Mouse (Mus musculus) CH12.LX (cell line): Measurements from ENCODE around the gene Galp. TPM values are rescaled to one million over a fixed set of nuclear protein-coding genes. Genes with fewer than 3 reads are reported as not detected.

ENCODE experiments used
- DNase-seq: peaks from one replicate; pipeline ENCODE4 v3.0.0-alpha.2; 2013; ENCODE audit errors: extremely low read depth
- H3K27ac ChIP-seq: 2 replicates; pipeline ENCODE4 v1.5.1; 2012; ENCODE audit warnings: low read depth, mild to moderate bottlenecking, control low read depth, moderate library complexity; ENCODE audit not compliant: insufficient read depth
- H3K27me3 ChIP-seq: replicated peaks from 2 replicates; pipeline ENCODE3; 2012; ENCODE audit warnings: inconsistent platforms
- H3K36me3 ChIP-seq, 2 experiments: replicated peaks in 1 of 2; 2 replicates each; pipeline versions ENCODE3 to v1.6.1; 2012; ENCODE audit warnings: inconsistent platforms in 1 of 2, low read length in 1 of 2, mild to moderate bottlenecking in 1 of 2, mixed read lengths in 1 of 2, moderate library complexity in 1 of 2; ENCODE audit not compliant: control insufficient read depth in 1 of 2, insufficient read depth in 1 of 2
- H3K4me1 ChIP-seq, 2 experiments: 2 replicates each; pipeline ENCODE4 v1.6.1; 2012; ENCODE audit warnings: inconsistent platforms in 1 of 2, moderate library complexity in 1 of 2; ENCODE audit not compliant: insufficient read depth in 2 of 2, control insufficient read depth in 1 of 2
- H3K4me2 ChIP-seq: 2 replicates; pipeline ENCODE4 v1.6.1; 2012; ENCODE audit warnings: low read depth, mild to moderate bottlenecking, control low read depth; ENCODE audit not compliant: poor library complexity, insufficient read depth, severe bottlenecking
- H3K4me3 ChIP-seq, 3 experiments: fragments of 150-350 bp in 1 of 3; sonication (generic) in 1 of 3; replicated peaks in 1 of 3; 2 replicates each; pipeline versions ENCODE3 to v1.5.1; 2011 to 2012; ENCODE audit warnings: low read depth in 2 of 3, low read length in 2 of 3, mild to moderate bottlenecking in 2 of 3, moderate library complexity in 2 of 3, control low read depth in 1 of 3, improper control_type of control experiment in 1 of 3, inconsistent platforms in 1 of 3, mixed read lengths in 1 of 3; ENCODE audit not compliant: poor library complexity in 1 of 3
- H3K79me2 ChIP-seq: replicated peaks from 2 replicates; pipeline ENCODE4 v1.6.1; 2012; ENCODE audit warnings: mild to moderate bottlenecking, moderate library complexity; ENCODE audit not compliant: control insufficient read depth, poor library complexity, insufficient read depth, severe bottlenecking; ENCODE audit errors: extremely low read depth
- H3K9ac ChIP-seq: 2 replicates; pipeline ENCODE4 v1.6.1; 2012; ENCODE audit warnings: low read depth, mild to moderate bottlenecking, control low read depth, moderate library complexity; ENCODE audit not compliant: insufficient read depth
- H3K9me3 ChIP-seq: replicated peaks from 2 replicates; pipeline ENCODE3; 2012; ENCODE audit warnings: low read length, inconsistent platforms, mixed read lengths
- BHLHE40 ChIP-seq: IDR thresholded peaks from 2 replicates; pipeline ENCODE4 v1.6.1; 2011; ENCODE audit warnings: mild to moderate bottlenecking, low read depth, low read length, improper control_type of control experiment
- CHD1 ChIP-seq: IDR thresholded peaks from 2 replicates; pipeline ENCODE4 v1.6.1; 2012; ENCODE audit warnings: low read depth, low read length, improper control_type of control experiment, inconsistent platforms
- CHD2 ChIP-seq: IDR thresholded peaks from 2 replicates; pipeline ENCODE4 v1.6.1; 2011; ENCODE audit warnings: low read length, improper control_type of control experiment
- ELF1 ChIP-seq: IDR thresholded peaks from 2 replicates; pipeline ENCODE4 v1.6.1; 2014; ENCODE audit warnings: low read depth, mild to moderate bottlenecking, inconsistent platforms, low read length, improper control_type of control experiment
- ETS1 ChIP-seq: conservative IDR thresholded peaks from 2 replicates; pipeline ENCODE4 v1.6.1; 2012; ENCODE audit warnings: low read depth, mild to moderate bottlenecking, inconsistent platforms, low read length, improper control_type of control experiment, moderate library complexity
- GABPA ChIP-seq: IDR thresholded peaks from 2 replicates; pipeline ENCODE4 v1.6.1; 2012; ENCODE audit warnings: low read depth, low read length, improper control_type of control experiment, inconsistent platforms; ENCODE audit not compliant: insufficient replicate concordance
- HCFC1 ChIP-seq: IDR thresholded peaks from 2 replicates; pipeline ENCODE4 v1.6.1; 2012; ENCODE audit warnings: low read depth, mild to moderate bottlenecking, inconsistent platforms, low read length, improper control_type of control experiment
- IRF4 ChIP-seq: IDR thresholded peaks from 2 replicates; pipeline ENCODE4 v1.6.1; 2014; ENCODE audit warnings: low read depth, mild to moderate bottlenecking, inconsistent platforms, low read length, improper control_type of control experiment
- JUN ChIP-seq: IDR thresholded peaks from 2 replicates; pipeline ENCODE4 v1.6.1; 2011; ENCODE audit warnings: low read depth, mild to moderate bottlenecking, low read length, improper control_type of control experiment, moderate library complexity; ENCODE audit not compliant: insufficient read depth
- JUND ChIP-seq: conservative IDR thresholded peaks from 2 replicates; pipeline ENCODE4 v1.6.1; 2011; ENCODE audit warnings: low read depth, low read length, improper control_type of control experiment
- KAT2A ChIP-seq: IDR thresholded peaks from 2 replicates; pipeline ENCODE4 v1.6.1; 2012; ENCODE audit warnings: low read length, improper control_type of control experiment, inconsistent platforms; ENCODE audit not compliant: insufficient replicate concordance
- MAFK ChIP-seq: IDR thresholded peaks from 2 replicates; pipeline ENCODE4 v1.6.1; 2011; ENCODE audit warnings: low read length, improper control_type of control experiment; ENCODE audit not compliant: insufficient replicate concordance
- MAX ChIP-seq: IDR thresholded peaks from 2 replicates; pipeline ENCODE4 v1.6.1; 2011; ENCODE audit warnings: low read length, improper control_type of control experiment
- MAZ ChIP-seq: IDR thresholded peaks from 2 replicates; pipeline ENCODE4 v1.6.1; 2012; ENCODE audit warnings: low read depth, mild to moderate bottlenecking, inconsistent platforms, low read length, improper control_type of control experiment, moderate library complexity
- MEF2A ChIP-seq: IDR thresholded peaks from 2 replicates; pipeline ENCODE4 v1.6.1; 2014; ENCODE audit warnings: low read depth, mild to moderate bottlenecking, inconsistent platforms, low read length, improper control_type of control experiment, borderline replicate concordance
- MXI1 ChIP-seq: IDR thresholded peaks from 2 replicates; pipeline ENCODE4 v1.6.1; 2011; ENCODE audit warnings: mild to moderate bottlenecking, low read depth, low read length, improper control_type of control experiment
- NELFE ChIP-seq: IDR thresholded peaks from 2 replicates; pipeline ENCODE4 v1.6.1; 2011; ENCODE audit warnings: low read depth, low read length, improper control_type of control experiment
- NRF1 ChIP-seq: IDR thresholded peaks from 2 replicates; pipeline ENCODE4 v1.6.1; 2014; ENCODE audit warnings: low read depth, mild to moderate bottlenecking, inconsistent platforms, low read length, improper control_type of control experiment, moderate library complexity
- POLR2A ChIP-seq: IDR thresholded peaks from 2 replicates; pipeline ENCODE4 v1.6.1; 2011; ENCODE audit warnings: low read depth, mild to moderate bottlenecking, improper control_type of control experiment, low read length
- POLR2AphosphoS2 ChIP-seq: IDR thresholded peaks from 2 replicates; pipeline ENCODE4 v1.6.1; 2011; ENCODE audit warnings: low read depth, low read length, improper control_type of control experiment
- SIN3A ChIP-seq: IDR thresholded peaks from 2 replicates; pipeline ENCODE4 v1.6.1; 2012; ENCODE audit warnings: low read length, improper control_type of control experiment, inconsistent platforms
- SMC3 ChIP-seq: IDR thresholded peaks from 2 replicates; pipeline ENCODE4 v1.6.1; 2011; ENCODE audit warnings: low read depth, low read length, improper control_type of control experiment
- TCF12 ChIP-seq: IDR thresholded peaks from 2 replicates; pipeline ENCODE4 v1.6.1; 2014; ENCODE audit warnings: low read depth, mild to moderate bottlenecking, inconsistent platforms, low read length, improper control_type of control experiment
- USF2 ChIP-seq: conservative IDR thresholded peaks from 2 replicates; pipeline ENCODE4 v1.6.1; 2011; ENCODE audit warnings: low read depth, low read length, improper control_type of control experiment
- ZC3H11A ChIP-seq: IDR thresholded peaks from 2 replicates; pipeline ENCODE4 v1.6.1; 2012; ENCODE audit warnings: low read depth, mild to moderate bottlenecking, inconsistent platforms, low read length, improper control_type of control experiment
- ZKSCAN1 ChIP-seq: IDR thresholded peaks from 2 replicates; pipeline ENCODE4 v1.6.1; 2012; ENCODE audit warnings: low read depth, inconsistent platforms, low read length, improper control_type of control experiment, borderline replicate concordance
- ZMIZ1 ChIP-seq: IDR thresholded peaks from 2 replicates; pipeline ENCODE4 v1.6.1; 2012; ENCODE audit warnings: low read depth, mild to moderate bottlenecking, inconsistent platforms, low read length, improper control_type of control experiment
- ZNF384 ChIP-seq: IDR thresholded peaks from 2 replicates; pipeline ENCODE4 v1.6.1; 2012; ENCODE audit warnings: low read depth, low read length, improper control_type of control experiment, inconsistent platforms
- dilution Hi-C: fragments of 300-500 bp; cut with MboI; formaldehyde crosslinking; loops from 2 replicates; pipeline ENCODE4 v1.14.3; 2020; ENCODE audit warnings: low sequenced_read_pairs; ENCODE audit not compliant: extremely low pct_unique_long_range_greater_than_20kb, extremely low pct_ligation_motif_present
- in situ Hi-C: fragments of 300-500 bp; cut with MboI; formaldehyde crosslinking; loops from 3 replicates; pipeline ENCODE4 v1.14.3; 2019; ENCODE audit warnings: low sequenced_read_pairs, low pct_ligation_motif_present, low pct_unique_long_range_greater_than_20kb, mixed read lengths
- polyA plus RNA-seq: library from polyadenylated mRNA; unstranded; fragments of >175 nt; gene quantifications from 2 replicates; pipeline ENCODE4 v1.2.1, GENCODE M21; 2012; ENCODE audit warnings: low read depth; ENCODE audit not compliant: insufficient read length
- total RNA-seq, 2 experiments: library from RNA; depleted of rRNA; stranded (reverse); fragments of 300-350 nt in 1 of 2; fragments of >200 nt in 1 of 2; gene quantifications; 2 replicates each; pipeline ENCODE4 v1.2.3; 2012 to 2014

Galp gene
- total and polyA plus RNA-seq, 3 experiments = not detected

DNA sequence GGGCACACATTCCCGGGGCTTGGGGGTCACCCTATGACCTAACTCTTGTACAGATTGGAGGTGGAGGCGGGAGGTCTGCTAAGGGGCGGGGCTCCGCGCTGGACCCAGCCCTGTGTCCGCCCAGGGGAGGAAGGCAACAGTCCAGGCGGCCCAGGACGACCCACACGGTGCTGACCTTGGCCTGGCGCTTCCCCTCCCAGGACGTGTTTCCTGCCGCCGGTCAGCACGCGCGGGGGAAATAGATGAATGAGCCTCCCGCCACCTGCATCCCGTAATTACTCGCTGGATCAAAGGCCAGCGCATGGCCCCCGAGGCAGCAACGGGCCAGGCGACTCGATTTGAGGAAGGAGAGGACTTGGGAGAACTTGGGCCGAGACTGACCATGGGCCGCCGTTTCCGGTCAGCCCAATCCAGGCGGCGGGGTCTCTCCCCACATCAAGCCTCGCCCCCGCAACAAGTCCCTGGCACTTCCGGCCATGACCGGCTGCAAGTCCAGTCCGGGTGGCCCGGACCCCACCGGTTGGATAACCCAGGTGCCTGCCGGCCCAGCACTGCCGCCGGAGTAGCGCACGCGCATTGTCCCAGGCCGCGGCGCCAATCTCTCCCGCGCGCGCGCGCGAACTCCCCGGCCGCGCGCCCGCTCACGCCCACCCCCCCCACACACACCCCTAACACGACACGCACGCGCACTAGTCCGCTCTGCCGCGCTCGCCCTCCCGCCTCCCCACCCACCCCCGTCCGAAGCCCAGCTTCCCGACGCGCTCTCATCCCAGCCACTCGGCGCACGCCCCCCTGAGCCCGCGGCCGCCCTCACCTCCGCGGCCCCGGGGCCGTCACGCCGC is 41.6 kb upstream of the Galp start:
- Histone ChIP-seq H3K4me3 (peak overlapping the region; percentile 70 to 94 (median 91)), H3K9me3 (no peaks in the 10 kb centered on the region), H3K79me2 (peaks cover 47% of the 10 kb centered on the region), H3K27me3 (no peaks in the 10 kb centered on the region), H3K9ac (peak overlapping the region; percentile 81), H3K36me3 (peaks cover 0 to 12% of the 10 kb centered on the region in 2 experiments), H3K27ac (peak overlapping the region; percentile 67), H3K4me1 (peaks cover 18 to 58% of the 10 kb centered on the region in 2 experiments), H3K4me2 (peak overlapping the region; percentile 74)
- dilution Hi-C loops (no loop called here), in situ Hi-C loops (no loop called here)
- DNase-seq = peak; percentile 73
- TF ChIP-seq MEF2A (no peak), ETS1 (no peak), BHLHE40 (no peak), CHD1 (0 out of 2 replicates have a peak, but pooled peaks have one; percentile 33), MAX (peak; percentile 36; the same call in 1 of the 2 replicates), POLR2AphosphoS2 (no peak), SIN3A (peak; percentile 41; the same call in 1 of the 2 replicates), NRF1 (peak; percentile 83), ZNF384 (no peak), MXI1 (peak; percentile 14; the same call in 1 of the 2 replicates)

DNA sequence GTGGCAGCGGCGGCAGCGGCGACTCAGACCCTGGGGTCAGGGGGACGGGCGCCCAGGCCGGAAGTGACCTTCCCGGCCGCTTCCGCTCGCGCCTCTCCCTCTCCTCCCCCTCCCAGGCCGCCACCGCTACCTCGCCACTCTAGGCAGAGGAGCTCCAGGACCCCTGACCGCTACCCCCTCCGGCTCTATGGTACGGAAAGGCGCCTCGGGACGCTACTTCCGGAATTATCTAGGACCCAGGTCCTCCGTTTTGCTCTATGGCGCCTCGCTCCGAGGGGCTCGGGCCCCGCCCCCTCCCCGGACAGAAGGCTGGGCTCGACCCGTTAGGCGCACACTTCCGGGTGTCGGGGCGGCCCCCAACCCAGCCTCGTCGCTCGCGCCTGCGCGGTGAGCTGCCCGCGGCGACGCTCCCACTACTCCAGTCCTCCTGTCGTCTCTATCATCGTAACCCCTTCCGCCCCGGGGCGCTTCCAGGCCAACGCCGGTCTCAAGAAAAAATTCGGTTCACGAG is 40.9 kb upstream of the Galp start, which contains the start of gene Zfp787:
Gene Zfp787, minus strand, starts transcription at position 97 of the 511 bp plus-strand sequence.
- dilution Hi-C loops = no loop called here
- peak within 1 kb of the TSS; percentile 95 for H3K4me2 ChIP-seq
- peaks cover 17 to 51% of the 10 kb centered on the region in 2 experiments for H3K4me1 ChIP-seq
- H3K36me3 ChIP-seq = peaks cover 0 to 12% of the 10 kb centered on the region in 2 experiments
- H3K79me2 ChIP-seq = peaks cover 40% of the 10 kb centered on the region
- no peaks in the 10 kb centered on the region for H3K27me3 ChIP-seq
- peak within 1 kb of the TSS; percentile 97 for H3K9ac ChIP-seq
- peak within 1 kb of the TSS; percentile 67 for H3K27ac ChIP-seq
- in situ Hi-C loops = no loop called here
- peak; percentile 96 for DNase-seq
- peak within 1 kb of the TSS; percentile 70 to 94 (median 91) for H3K4me3 ChIP-seq
- H3K9me3 ChIP-seq = no peaks in the 10 kb centered on the region
- TF ChIP-seq ZKSCAN1 (no peak), GABPA (peak; percentile 28; the same call in 1 of the 2 replicates), JUN (no peak), CHD2 (peak; percentile 49; the same call in 1 of the 2 replicates), KAT2A (0 out of 2 replicates have a peak, but pooled peaks have one; percentile 57), TCF12 (peak; percentile 27; the same call in 1 of the 2 replicates), JUND (no peak), POLR2AphosphoS2 (0 out of 2 replicates have a peak, but pooled peaks have one; percentile 43), MAFK (no peak), SMC3 (no peak), IRF4 (0 out of 2 replicates have a peak, but pooled peaks have one; percentile 24), MAX (no peak), NELFE (peak; percentile 67; the same call in 1 of the 2 replicates), SIN3A (no peak), HCFC1 (peak; percentile 87), CHD1 (no peak), MXI1 (no peak), ETS1 (no peak), ZC3H11A (no peak), POLR2A (peak; percentile 72), USF2 (no peak), ELF1 (peak; percentile 99), MAZ (peak; percentile 94), NRF1 (peak; percentile 97), ZMIZ1 (peak; percentile 70; the same call in 1 of the 2 replicates)
